Mouse (Mus musculus) spleen, postnatal 10 days (tissue): ENCODE data around the gene Copa.

Experiments
- DNase-seq, 2 experiments: peaks; one replicate each; pipeline ENCODE4 v3.0.0; 2021 to 2022; ENCODE audit warnings: low spot score in 2 of 2

The Copa gene

DNA sequence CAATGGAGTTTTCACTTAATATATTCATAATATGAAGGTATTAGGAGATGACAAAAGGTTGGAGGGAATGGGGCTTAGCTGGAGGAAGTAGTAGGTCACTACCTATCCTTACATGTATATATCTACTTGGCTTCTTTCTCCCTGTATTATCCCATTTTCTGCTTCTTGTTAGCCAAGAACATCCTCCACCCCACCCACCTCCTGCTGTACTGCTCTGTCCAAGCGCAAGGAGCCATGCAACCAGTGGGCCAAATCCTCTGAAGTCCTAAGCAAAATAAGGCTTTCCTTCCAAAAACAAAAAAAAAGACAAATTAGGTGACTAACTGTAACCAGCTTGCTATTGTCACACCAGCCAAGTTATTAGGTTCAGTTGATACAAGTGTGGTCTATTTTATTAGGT lies 58.5 kb downstream of the Copa start:
- DNase-seq = no peak

- no peak for DNase-seq
These were observed 59.2 kb downstream of the Copa start for GRCm38 (mm10) chr1:172141529-172141928.

DNA sequence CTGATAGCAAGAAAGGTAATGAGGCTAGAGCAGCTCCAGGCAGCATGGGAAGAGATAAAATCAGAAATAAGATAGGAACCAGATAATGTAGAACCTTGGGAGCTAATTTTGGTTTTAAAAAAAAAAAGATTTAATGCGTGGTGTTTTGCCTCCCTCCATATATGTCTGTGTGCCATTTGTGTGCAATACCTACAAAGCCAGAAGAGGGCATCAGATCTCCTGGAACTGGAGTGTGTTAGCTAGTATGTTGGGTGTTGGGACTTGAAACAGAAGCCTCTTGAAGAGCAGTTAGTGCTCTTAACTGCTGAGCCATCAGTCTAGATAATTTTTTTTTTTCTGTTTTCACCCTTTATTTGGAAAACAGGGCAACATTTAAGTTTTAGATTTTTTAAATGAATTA lies 61.2 kb downstream of the Copa start:
- DNase-seq = peak in 1 of 2 experiments; percentile 72

GRCm38 (mm10) chr1:172147835-172148278 lies 65.5 kb downstream of the Copa start, which contains the start of gene Dcaf8:
TSS of gene Dcaf8 (plus strand) at chr1:172148084.
- peak; percentile 96 to 99 for DNase-seq

DNA sequence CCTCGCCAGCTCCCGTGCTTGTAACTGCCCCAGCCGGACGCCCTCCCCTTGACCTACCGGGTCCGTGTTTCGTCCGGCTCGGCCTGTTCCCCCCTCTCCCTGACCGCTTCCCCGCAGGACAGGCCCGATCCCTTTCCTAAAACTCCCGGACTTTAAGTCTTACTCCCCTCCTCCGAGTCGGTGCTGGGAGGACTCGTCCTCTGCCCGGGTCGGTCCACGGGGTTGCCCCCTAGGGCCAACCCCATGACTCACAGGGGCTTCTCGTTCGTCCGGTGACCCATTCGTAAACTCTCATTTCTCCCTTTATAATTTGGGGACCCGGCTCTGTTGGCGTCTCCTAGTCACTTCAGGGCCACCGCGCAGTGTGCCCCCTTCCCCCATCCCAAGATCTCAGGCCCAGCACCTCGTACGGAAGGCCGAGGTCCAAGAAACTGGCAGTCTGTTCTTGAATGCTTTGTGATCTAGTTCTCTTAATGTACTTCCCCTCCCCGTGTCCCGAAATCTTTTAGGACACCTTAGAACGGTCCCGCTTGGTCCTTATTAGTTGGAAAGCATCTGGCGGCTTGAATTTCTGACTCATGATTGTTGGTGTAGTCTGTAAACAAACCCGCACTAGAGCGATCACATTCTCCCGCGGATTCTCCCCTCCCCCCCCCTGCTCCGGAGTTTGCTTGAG lies 66.1 kb downstream of the Copa start:
- peak in 1 of 2 experiments; percentile 67 for DNase-seq

DNA sequence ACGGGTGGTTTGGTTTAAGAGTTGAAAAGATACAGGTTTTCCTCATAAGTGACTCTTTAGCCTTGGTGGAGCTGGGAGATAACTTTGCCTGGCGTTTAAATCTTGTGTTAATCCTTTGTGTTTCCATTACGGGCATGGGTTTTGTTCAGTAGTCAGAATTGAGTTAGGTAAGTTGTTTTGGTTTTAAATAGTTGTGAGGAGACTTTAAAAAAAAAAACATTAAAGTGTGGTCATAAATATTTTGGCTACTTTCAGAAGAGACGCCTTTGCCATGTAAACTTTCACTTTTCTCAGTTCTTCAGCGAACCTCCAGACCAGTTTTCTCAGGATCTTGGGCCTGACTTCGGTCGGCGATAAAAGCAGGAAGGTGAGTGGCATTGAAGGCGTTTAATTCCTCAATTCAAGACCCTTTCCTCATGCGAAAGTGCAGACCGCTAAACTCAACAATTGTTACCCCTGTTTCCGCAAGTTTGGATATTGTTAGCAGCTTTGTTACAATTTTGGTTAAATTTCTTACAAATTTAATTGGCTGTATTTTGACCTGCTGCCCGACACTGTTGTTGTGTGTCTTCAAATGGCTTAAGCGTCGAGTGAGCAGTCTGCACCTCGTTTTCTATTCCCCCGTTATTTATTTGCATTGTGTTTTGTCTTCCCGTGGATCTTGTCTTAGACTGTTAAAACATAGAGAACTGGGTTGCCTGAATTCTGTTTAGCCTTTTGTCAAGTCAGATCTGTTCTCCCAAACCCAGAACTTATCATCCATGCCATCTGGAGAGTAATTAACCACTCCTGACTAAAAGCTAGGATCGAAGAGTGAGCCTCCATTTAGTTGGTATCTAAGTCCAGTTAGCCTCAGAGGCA lies 66.9 kb downstream of the Copa start:
- DNase-seq = peak in 1 of 2 experiments; percentile 30

GRCm38 (mm10) chr1:172154536-172154935 lies 72.2 kb downstream of the Copa start:
- no peak for DNase-seq

GRCm38 (mm10) chr1:172155518-172155917 lies 73.2 kb downstream of the Copa start:
- DNase-seq = no peak

GRCm38 (mm10) chr1:172159970-172160369 lies 77.6 kb downstream of the Copa start:
- DNase-seq = no peak

GRCm38 (mm10) chr1:172160508-172160907 lies 78.2 kb downstream of the Copa start:
- DNase-seq = no peak

DNA sequence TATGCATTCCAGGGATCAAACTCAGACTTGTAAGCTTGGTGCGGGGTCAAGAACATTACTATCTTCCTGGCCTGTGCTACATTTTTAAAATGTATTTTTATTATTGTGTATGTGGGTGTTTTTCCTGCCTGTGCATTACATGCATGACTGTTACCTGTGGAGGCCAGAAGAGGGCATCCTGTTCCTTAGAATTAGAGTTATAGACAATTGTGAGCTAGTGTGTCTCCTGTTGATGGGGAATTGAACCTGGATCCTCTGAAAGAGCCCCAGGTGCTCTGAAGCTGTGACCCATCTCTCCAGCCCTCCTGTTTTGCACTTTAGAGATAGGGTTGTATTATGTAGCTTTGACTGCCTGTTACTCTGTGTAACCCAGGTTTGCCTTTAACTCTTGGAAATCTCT lies 79.7 kb downstream of the Copa start:
- DNase-seq = no peak

GRCm38 (mm10) chr1:172162959-172163358 lies 80.6 kb downstream of the Copa start:
- no peak for DNase-seq

- DNase-seq = no peak
These were observed 85.6 kb downstream of the Copa start for GRCm38 (mm10) chr1:172167911-172168310.

- DNase-seq = no peak
These were observed 87.5 kb downstream of the Copa start for GRCm38 (mm10) chr1:172169809-172170208.
